Mouse (Mus musculus) cerebellum, adult 18-20 months (tissue): ENCODE results near the gene Olfr773.
"Not testable (repeated sequence)": the region's sequence is repeated elsewhere in the genome, so short reads cannot be mapped to it uniquely, and the experiment has no call there.

Experiments used
- DNase-seq, 2 experiments: peaks; one replicate each; pipeline ENCODE4 v3.0.0; 2021

Olfr773 gene

GRCm38 (mm10) chr10:129187319-129187718 lies at the start of gene Olfr773:
Gene Olfr773 (minus strand): TSS chr10:129187419.
- not testable (repeated sequence) for DNase-seq

- no peak for DNase-seq
Observed at GRCm38 (mm10) chr10:129235904-129236303, 48.7 kb upstream of the Olfr773 start, which contains the start of gene Olfr774. Gene Olfr774 (plus strand): TSS chr10:129236204.

DNA sequence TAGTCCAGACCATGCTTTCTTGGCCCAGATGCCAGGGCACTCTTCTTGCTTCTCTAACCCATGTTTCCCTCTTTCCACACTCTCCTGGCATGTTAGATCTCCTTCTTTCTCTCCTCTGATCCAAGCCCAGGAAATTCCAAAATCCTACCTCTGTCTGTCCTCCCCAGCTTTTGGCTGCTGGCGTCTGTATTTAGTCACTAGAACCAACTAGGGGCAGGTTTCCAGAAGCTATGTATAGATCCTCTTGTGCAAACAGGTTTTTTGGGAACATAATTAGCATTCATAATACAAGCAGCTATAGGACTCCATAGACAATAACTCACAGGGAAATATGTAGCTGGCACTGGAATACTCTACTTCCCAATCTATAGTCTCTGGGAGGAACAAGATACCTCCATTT lies 43.5 kb upstream of the Olfr773 start:
- no peak for DNase-seq

DNA sequence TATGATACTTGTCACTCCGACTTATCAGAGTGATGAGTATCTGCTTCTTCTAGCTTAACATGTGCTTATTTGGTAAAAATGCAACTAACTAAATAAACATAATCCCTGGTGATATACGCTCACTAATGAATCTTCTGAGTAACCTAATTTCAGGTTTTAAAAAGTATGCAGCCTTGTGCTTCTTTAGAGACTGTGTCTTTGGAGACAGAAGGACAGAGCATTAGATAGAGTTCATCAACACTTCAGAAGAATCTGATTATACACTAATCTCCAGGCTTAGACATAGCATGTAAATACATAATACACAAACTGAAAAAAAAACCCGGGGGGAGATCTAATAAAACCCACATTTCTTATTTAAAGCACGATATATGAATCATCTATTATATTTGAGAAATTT lies 9.4 kb downstream of the Olfr773 start, which contains the start of gene Olfr772:
Gene Olfr772 (minus strand): TSS at position 101 of the 400 bp plus-strand sequence.
- not testable (repeated sequence) for DNase-seq

DNA sequence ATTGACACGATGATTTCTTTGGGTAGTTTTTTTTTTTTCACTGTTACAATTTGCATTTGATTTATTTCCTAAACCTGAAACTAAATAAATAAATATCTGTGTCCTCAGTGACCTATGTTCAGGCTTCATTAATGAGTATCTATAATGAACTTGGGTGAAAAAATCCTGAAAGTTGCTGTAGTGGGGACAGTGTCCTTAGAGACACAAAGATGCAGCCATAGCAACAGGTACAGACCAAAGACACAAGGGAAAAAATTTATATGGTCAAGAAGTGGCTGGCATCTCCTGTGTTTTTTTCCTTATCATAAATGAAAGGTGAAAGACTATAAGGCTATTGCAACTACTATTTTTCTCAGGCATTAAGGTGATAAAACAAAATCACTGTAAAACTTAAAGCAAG lies 22.6 kb downstream of the Olfr773 start, which contains the start of gene Olfr771:
Gene Olfr771 (minus strand): TSS at position 101 of the 400 bp plus-strand sequence.
- DNase-seq, result no peak

GRCm38 (mm10) chr10:129138898-129139297 lies 48.3 kb downstream of the Olfr773 start, which contains the start of gene Olfr770:
Gene Olfr770 (minus strand): TSS chr10:129138998.
- DNase-seq, result no peak
